Mouse (Mus musculus) adrenal gland, adult 8-10 months (tissue): ENCODE results near the gene Ddx17. TPM values are rescaled to one million over a fixed set of nuclear protein-coding genes. Genes with fewer than 3 reads are reported as not detected.

Experiments
- DNase-seq: peaks from one replicate; pipeline ENCODE4 v3.0.0; 2022
- total RNA-seq, 4 experiments: library from RNA; stranded (reverse); gene quantifications; 2 replicates each; pipeline ENCODE4 v1.2.4; 2022

Gene Ddx17
- total RNA-seq, 4 experiments from 2014 or later, result 277 to 438 (median 365) TPM

DNA sequence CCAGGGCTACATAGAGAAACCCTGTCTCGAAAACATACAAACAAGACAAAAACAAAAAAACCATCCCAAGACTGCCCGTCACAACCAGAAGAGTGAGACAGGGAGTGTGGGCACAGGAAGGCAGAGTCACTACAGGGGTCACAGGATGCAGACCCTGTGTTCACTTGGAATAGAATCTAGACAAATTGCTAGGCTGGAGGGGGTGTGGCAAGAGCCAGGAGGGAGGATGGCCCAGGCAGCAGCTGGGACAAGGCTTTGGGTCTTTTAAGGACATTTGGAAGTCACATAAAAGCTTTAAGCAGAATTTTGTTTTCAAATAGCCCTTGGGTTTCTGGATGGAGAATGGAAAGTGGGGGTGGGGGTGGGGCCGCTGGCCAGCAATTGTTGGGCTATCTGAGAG is 28.0 kb downstream of the Ddx17 start:
- DNase-seq, result no peak

GRCm38 (mm10) chr15:79517710-79518109 is 28.8 kb downstream of the Ddx17 start:
- no peak for DNase-seq

GRCm38 (mm10) chr15:79516171-79517096 is 30.1 kb downstream of the Ddx17 start, which contains the start of gene Kdelr3:
Gene Kdelr3, plus strand, starts transcription at chr15:79516411.
- DNase-seq, result no peak

- DNase-seq, result no peak
These were observed 32.6 kb downstream of the Ddx17 start for GRCm38 (mm10) chr15:79513940-79514339.

GRCm38 (mm10) chr15:79511553-79512320 is 34.8 kb downstream of the Ddx17 start:
- peak; percentile 67 for DNase-seq

- no peak for DNase-seq
These were observed 36.1 kb downstream of the Ddx17 start for GRCm38 (mm10) chr15:79510425-79510824.

GRCm38 (mm10) chr15:79509998-79510397 is 36.5 kb downstream of the Ddx17 start:
- no peak for DNase-seq

GRCm38 (mm10) chr15:79507055-79507828 is 39.3 kb downstream of the Ddx17 start:
- DNase-seq, result no peak

DNA sequence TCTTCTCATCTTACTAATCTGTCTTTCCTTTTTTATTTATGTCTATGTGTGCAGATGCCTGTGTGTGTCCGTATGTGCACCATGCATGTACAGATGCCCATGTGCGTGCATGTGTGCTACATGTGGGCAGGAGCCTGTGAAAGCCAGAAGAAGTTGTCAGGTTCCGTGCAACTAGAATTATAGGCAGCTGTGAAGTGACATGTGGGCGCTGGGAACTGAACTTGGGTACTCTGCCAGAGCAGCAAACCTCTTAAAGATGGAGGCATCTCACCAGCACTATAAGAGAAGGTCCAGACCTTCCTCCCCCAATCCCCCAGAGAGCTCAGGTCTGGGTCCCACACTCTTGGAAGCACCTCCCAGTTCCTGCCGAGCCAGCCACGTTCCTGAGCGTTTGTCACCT is 40.1 kb downstream of the Ddx17 start:
- no peak for DNase-seq

DNA sequence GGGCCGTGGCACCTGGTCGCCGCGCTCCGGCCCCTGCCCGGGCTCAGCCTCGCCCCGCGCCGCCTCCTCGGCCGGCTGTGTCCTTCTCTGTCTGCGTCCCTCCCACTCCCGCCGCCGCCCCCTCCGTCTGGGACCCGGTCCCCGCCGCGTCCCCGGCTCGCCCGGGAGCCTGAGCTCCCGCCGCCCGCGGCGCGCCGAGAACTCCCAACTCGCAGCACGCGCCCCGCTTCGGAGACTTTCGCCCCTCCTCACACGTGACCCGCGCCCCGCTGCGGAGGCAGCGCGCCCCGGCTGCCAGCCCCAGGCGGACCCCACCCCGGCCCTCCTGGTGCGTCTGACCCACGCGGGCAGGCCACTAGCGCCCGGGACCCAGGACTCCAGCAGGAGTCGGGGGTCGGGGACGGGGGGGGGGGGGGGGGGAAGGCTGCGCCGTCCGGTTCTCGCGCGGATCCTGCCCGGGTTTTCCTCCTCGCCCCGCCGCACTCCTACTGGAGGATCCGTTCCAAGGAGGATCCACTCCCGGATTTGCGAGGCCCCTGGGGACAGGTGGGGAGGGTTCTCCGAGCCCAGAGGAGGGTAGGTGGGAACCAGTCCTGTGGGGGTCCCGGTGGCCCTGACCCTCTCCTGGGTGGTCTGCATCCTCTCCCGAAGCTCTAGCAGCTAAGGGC is 40.8 kb downstream of the Ddx17 start:
- DNase-seq, result no peak

DNA sequence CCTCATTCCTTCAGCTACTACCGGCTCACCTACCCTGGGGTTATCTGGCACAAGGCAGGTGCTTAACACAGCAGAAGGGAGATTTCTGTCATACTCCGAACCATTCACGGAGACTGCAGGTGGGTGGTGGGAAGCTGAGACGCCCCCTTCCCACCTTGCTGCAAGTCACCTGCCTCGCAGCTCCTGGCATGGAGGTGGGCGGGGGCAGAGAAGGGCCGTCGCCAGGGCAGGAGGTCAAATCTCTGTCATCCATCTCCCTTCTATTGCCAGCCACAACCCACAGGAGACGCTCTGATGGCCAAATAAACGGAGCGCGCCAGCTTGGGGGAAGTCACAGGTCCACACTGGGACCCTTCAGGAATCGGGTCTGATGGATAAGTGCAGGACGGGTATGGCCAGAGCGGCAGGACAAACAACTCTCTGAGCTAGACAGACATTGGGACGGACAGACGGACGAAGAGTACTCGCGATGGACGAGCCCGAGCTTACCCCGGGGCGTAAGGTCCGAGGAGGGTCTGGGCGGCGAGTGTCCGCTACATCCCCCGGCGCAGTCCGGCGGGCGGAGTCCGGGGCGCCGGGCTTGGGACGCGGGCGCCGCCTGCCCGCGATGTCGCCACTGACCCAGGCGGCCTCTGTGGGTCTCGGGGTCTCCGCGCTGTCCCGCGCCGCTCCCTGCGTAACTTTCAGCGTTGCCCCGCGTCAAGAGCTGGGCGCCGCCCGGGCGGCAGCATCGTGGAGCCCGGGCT is 41.7 kb downstream of the Ddx17 start, which contains the start of gene Kcnj4:
Gene Kcnj4, minus strand, starts transcription at position 535 of the 746 bp plus-strand sequence.
- DNase-seq, result no peak

DNA sequence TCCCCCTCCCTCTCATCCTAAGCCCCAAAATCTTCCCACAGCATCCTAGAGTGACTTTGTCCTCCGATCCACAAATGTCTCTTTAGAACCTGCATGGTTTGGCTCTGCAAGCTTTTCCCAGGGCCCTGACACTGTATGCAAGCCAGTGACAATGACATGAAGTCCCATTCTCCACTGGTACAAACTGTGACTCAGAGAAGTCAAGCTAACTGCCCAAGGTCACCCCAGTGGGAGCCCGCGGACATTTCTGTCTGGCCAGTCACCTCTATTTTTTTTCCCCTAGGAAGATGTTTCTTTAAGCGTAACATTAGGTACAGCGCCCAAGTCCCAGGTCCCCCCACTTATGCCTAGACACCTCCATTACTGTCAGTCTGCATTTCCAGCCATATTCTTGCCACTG is 43.1 kb downstream of the Ddx17 start:
- peak; percentile 65 for DNase-seq

DNA sequence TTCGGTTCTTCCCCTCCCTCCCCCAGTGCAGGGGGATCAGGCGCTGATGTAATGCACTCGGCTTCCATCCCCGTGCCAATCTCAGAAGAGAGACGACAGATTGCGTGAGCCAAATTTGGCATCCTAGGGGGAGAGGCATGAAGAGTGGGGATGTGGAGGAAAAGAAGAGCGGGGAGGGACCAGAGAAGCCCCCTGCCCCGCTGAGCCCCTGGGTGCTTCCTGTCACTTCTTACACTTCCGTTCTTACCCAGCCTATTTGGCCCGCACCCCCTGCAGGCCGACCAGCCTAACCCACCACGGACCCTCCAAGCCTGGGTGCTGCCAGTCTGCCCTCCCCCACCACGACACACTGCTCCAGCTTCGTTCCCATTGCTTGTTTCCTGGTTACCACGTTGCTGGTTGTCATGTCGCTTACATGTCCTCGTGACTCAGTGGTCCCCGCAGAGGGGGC is 43.6 kb downstream of the Ddx17 start:
- no peak for DNase-seq

DNA sequence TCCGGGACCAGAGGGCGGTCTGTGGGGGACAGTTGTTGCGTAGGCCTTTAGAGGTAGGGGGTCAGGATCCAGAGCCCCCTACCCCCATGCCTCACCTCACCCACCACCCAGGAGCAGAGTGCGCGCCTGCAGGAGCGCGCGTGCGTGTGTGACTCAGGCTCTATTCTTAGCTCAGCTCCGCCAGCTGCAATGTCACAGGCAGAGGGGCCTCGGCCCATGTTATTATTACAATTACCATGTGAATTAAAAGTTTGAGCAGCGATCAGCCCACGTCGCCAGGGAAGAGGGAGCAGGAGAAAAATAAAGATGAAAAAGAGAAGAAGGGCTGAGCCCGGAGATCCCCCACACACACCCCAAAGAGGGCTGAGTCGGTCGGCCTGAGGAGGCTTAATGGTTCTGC is 46.4 kb downstream of the Ddx17 start:
- no peak for DNase-seq

DNA sequence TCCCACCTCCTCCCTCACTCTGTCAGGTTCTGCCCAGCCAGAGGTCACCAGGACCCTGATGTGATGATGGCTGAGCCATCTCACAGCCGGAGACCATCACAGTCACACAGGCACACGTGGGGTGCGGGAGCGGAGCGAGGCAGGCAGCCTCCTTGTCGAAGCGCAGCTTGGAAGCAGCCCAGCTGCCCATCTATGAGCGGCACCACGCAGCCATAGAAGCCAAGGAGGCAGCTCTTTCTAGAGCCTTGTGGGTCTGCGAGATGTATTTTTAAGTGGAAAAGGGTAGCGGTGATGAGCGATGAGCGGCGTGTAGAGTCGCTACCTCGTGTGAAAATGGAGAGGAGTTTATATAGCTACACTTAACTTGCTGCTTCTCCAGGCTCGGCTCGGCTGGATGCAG is 53.0 kb downstream of the Ddx17 start:
- DNase-seq, result no peak

- peak; percentile 43 for DNase-seq
These were observed 57.1 kb downstream of the Ddx17 start for GRCm38 (mm10) chr15:79489463-79489862.

DNA sequence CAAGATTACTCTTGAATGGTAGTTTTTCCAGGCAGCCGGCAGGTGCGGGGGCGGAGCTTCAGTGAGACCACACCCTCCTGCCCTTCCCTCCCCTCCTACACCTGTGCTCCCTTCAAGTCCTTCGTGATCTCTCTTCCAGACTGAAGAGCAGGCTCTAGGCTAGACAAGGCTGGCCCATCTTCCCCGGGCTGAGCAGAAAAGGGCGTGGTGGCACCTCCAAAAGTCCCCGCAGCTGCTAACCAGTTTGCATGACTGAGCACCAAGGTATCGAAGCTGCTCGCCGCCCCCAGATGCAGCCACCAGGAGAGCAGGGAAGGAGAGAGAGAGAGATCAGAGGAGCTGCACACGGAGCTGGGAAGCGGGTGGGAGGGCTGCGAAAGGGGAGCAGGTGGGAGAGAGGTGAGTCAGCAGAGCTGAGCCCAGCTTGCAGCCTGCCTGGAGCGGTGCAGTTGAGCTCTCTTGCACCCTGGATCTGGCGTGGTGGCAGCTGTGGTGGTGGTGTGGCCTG is 65.3 kb downstream of the Ddx17 start:
- DNase-seq, result no peak
